Mouse (Mus musculus): ENCODE measurements at regions not wholly inside any gene's neighbourhood (a gene's known extent, or its start where the extent isn't known, plus 50 kb on each side); places are given as distances from the start of the nearest gene placed in this dataset.

GRCm38 (mm10) chr3:56433495-56433894, 250.0 kb upstream of the Nbea start:
- DNase-seq (ENCODE audit: extremely low read depth, low read depth, low spot score): no peak

GRCm38 (mm10) chr3:56427201-56427600, 243.7 kb upstream of the Nbea start:
- no peak for DNase-seq (ENCODE audit: extremely low read depth, low read depth, low spot score)

- DNase-seq (ENCODE audit: extremely low read depth, low read depth, low spot score): no peak
Measured at GRCm38 (mm10) chr3:56397851-56398496, 214.5 kb upstream of the Nbea start.

- DNase-seq (ENCODE audit: extremely low read depth, low read depth, low spot score): no peak
Measured at GRCm38 (mm10) chr3:56393134-56393533, 209.6 kb upstream of the Nbea start.

GRCm38 (mm10) chr3:56380316-56380715, 196.8 kb upstream of the Nbea start:
- no peak for DNase-seq (ENCODE audit: extremely low read depth, low read depth, low spot score)

- DNase-seq (ENCODE audit: extremely low read depth, low read depth, low spot score): no peak
Measured at GRCm38 (mm10) chr3:56379500-56379899, 196.0 kb upstream of the Nbea start.

- DNase-seq (ENCODE audit: extremely low read depth, low read depth, low spot score): no peak
Measured at GRCm38 (mm10) chr3:56362543-56362942, 179.0 kb upstream of the Nbea start.

- no peak for DNase-seq (ENCODE audit: extremely low read depth, low read depth, low spot score)
Measured at GRCm38 (mm10) chr3:56357035-56357701, 173.7 kb upstream of the Nbea start.

- no peak for DNase-seq (ENCODE audit: extremely low read depth, low read depth, low spot score)
Measured at GRCm38 (mm10) chr3:56356163-56356882, 172.8 kb upstream of the Nbea start.
